Mouse (Mus musculus) cortical plate, adult 2 months (tissue): Measurements from ENCODE around the gene Map2k4. TPM values are rescaled to one million over a fixed set of nuclear protein-coding genes. Genes with fewer than 3 reads are reported as not detected.

Source experiments
- H3K27ac ChIP-seq: fragments of 200-500 bp; 2 replicates; pipeline ENCODE4 v1.5.1; 2012; ENCODE audit warnings: low read length, control low read depth, inconsistent platforms; ENCODE audit not compliant: insufficient read depth
- H3K4me1 ChIP-seq: fragments of 200-500 bp; 2 replicates; pipeline ENCODE4 v1.6.1; 2011; ENCODE audit warnings: low read length; ENCODE audit not compliant: control insufficient read depth, insufficient read depth
- H3K4me3 ChIP-seq: fragments of 200-500 bp; 2 replicates; pipeline ENCODE4 v1.5.1; 2011; ENCODE audit warnings: mild to moderate bottlenecking, low read length, control low read depth; ENCODE audit not compliant: insufficient read depth
- CTCF ChIP-seq: fragments of 200-500 bp; IDR thresholded peaks from 2 replicates; pipeline ENCODE4 v1.5.1; 2011; ENCODE audit warnings: mild to moderate bottlenecking, control low read depth, low read length; ENCODE audit not compliant: insufficient read depth; ENCODE audit errors: extremely low read depth
- POLR2A ChIP-seq: fragments of 200-500 bp; IDR thresholded peaks from 2 replicates; pipeline ENCODE4 v1.6.1; 2011; ENCODE audit warnings: mild to moderate bottlenecking, low read length, control low read depth; ENCODE audit not compliant: insufficient read depth; ENCODE audit errors: extremely low read depth
- polyA plus RNA-seq: library from polyadenylated mRNA; depleted of rRNA; stranded (reverse); fragments of >200 nt; gene quantifications from 2 replicates; pipeline ENCODE4 v1.2.3, GENCODE M21; 2012

The Map2k4 gene
- polyA plus RNA-seq, 1 experiment, result 130 TPM

DNA sequence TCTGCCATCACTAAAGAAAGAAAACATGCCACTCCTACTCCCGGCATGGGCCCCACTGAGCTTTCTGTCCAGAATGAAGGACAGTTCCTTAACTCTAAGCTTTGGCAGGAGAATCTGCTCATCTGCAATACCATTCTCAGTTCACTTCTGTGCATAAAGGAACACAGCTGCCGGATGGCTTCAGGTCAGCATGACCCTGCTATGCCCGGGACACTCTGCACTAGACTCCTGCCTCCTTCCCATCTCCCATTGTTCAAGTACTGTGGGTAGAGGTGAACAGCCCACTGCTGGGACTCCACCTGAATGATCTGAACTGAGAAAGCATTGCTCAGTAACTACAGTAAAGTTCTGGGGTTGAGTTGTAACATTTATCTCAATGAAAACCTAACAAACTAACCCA is 66.5 kb downstream of the Map2k4 start:
- no peak for TF ChIP-seq POLR2A
- no peak for TF ChIP-seq CTCF
- H3K4me3 ChIP-seq, result no peak overlapping the region

DNA sequence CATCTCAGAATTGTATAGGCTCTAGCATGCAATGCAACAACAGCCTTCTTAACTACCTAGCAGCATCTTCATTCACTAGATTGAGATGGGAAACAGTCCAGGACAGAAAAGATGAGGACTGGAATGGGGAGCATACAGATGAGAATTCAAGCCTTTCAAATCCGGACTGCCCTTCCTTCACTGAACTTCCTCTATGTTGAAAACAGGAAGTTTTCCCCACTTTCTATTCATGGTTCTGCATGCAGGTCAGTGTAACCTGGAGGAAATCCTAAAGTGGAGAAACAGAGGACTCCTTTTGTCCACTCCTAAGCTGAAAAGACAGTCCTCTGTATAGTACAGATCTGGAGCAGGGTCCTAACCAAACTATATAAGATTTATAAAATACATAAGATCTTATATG is 68.1 kb downstream of the Map2k4 start:
- TF ChIP-seq CTCF (no peak), POLR2A (no peak)
- H3K27ac ChIP-seq, result no peak overlapping the region
- peaks cover 4% of the 10 kb centered on the region; the same call in 1 of the 2 replicates for H3K4me1 ChIP-seq

More for the DNA sequence above, 66.5 kb downstream of the Map2k4 start:
- H3K27ac ChIP-seq, result no peak overlapping the region
- H3K4me1 ChIP-seq, result peaks cover 4% of the 10 kb centered on the region; the same call in 1 of the 2 replicates

DNA sequence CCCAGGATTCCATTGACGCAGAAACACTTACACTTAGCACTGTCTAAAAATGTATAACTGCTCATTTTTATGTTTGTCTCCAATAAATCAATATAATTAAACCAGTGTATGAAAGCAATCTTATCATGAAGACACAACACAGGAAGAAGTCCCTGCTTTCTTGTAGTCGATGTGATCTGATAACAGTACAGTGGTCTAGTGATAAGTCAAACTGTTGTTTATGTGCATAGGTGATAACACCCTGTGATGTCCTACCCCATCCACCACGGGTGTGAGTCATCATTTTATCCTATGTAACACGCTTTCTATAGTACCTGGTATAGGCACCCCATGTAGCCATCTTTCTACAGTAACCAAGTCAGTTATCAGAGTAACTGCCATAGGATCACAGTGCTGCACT is 74.3 kb downstream of the Map2k4 start:
- Histone ChIP-seq H3K4me3 (no peak overlapping the region), H3K4me1 (peaks cover 3% of the 10 kb centered on the region; the same call in 1 of the 2 replicates), H3K27ac (no peak overlapping the region)
- TF ChIP-seq CTCF, result no peak
- no peak for TF ChIP-seq POLR2A

More for the DNA sequence above, 68.1 kb downstream of the Map2k4 start:
- no peak overlapping the region for H3K4me3 ChIP-seq

DNA sequence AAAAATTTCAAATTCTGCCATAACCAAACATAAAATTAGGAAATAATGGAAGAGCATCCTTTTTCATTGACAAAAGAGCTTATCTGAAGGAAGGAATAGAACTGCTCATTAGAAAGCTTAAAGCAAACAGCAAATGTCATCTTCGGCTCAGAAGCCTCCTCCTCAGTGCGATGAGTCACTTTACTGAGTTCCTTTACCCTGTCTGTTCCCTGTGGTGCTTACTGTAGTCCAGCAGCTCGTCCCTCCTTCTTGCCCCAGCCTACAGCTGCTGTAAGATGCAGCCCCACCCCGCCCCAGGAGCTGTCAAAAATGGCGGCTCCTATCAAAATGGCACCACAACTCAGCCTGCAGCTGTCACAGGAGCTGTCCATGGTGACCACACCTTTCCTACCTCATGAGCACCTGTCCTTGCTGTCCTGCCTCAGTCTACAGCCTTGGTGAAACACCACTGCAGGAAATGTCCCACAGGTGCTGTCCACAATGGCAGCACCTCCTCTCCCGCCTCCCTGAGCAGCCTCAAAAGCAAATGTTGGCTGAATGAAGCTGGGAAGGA is 75.3 kb downstream of the Map2k4 start:
- Histone ChIP-seq H3K4me3 (no peak overlapping the region), H3K4me1 (no peaks in the 10 kb centered on the region), H3K27ac (peak overlapping the region; percentile 21; the same call in 1 of the 2 replicates)
- no peak for TF ChIP-seq CTCF
- TF ChIP-seq POLR2A, result no peak

DNA sequence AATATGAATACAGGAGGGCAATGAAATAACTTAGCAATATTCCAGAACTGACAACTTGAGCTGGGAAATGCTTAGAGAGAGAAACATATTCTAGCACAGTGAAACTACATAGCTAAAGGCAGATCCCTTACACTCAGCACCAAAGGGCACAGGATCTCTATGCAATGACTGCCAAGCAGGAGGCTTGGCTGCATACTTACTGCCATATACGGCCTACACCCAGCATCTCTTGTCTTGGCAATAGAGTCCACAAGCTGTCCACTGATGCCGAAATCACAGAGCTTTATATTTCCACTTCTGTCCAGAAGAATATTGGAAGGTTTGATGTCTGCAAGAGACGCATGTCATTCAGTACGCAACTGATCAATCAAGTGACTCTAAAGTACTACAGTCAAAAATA is 81.3 kb downstream of the Map2k4 start:
- Histone ChIP-seq H3K27ac (no peak overlapping the region), H3K4me1 (no peaks in the 10 kb centered on the region)

DNA sequence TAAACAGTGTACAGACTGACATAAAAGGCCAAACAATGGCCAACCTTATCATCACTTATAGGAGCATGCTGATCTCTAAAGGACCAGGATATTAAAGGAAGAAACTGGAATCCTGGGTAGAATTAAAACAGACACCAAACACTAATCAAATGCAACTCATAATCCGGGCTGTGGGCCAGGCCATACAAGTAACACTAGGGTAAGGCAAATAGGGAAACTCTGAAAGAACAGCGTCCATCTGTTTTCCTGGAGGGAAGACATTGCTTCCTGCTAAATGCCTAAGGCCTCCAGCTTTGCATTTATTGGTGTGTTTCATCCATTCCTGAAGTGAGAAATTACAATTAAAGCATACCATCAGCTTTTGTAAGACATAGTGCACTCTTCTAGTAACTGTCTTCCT is 81.9 kb downstream of the Map2k4 start:
- no peak for TF ChIP-seq CTCF
- no peak for TF ChIP-seq POLR2A
- Histone ChIP-seq H3K27ac (no peak overlapping the region), H3K4me1 (no peaks in the 10 kb centered on the region), H3K4me3 (no peak overlapping the region)

More for the DNA sequence above, 81.3 kb downstream of the Map2k4 start:
- no peak for TF ChIP-seq POLR2A
- TF ChIP-seq CTCF, result no peak
- no peak overlapping the region for H3K4me3 ChIP-seq

DNA sequence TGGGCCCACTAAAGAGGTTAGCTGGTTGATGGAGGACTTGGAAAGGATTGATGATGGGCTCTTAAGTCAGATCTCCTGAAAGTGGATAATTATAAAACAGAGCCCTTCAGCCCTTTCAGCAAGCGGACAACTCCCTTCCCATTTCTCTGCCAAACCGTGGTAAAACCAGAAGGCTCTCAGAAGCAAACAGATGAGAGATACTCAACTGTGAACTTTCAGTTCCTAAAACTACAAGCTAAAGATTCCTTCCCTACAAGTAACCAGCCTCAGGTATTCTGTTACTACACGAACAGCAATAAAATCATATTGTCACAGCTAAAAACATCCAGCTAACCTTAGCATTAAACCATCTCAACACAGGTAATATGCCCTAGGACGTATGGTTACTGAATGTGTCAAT is 83.2 kb downstream of the Map2k4 start:
- no peaks in the 10 kb centered on the region for H3K4me1 ChIP-seq
- TF ChIP-seq POLR2A (no peak), CTCF (no peak)
- no peak overlapping the region for H3K4me3 ChIP-seq
- H3K27ac ChIP-seq, result no peak overlapping the region

DNA sequence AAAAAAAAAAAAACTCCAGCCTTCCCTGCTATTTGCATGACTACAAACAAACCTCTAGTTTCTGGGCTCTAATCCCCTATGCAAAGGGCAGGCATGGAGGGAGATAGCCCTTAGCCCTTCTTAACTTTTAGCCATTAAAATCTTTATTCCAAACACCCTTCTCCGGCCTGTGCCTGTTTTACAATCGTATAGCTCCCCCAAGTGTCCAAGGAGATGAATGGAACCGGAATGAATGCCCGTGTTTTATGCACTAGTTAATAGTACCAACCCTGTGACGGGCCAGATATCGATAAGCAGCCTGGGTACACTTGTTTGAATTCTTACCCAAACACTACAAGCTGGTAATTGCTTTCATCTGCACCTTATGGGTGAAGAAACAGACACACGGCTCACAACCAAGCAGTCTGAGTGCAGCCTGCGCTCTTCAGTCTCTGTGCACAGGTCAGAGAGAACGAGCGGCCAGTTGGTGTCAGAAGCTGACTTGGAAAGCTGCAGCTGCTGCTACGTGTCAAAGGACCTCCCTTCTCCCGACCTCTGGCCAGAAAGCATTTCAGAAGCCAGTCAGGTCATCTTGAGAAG is 109.2 kb downstream of the Map2k4 start:
- TF ChIP-seq POLR2A, result no peak
- TF ChIP-seq CTCF, result peak; percentile 67

DNA sequence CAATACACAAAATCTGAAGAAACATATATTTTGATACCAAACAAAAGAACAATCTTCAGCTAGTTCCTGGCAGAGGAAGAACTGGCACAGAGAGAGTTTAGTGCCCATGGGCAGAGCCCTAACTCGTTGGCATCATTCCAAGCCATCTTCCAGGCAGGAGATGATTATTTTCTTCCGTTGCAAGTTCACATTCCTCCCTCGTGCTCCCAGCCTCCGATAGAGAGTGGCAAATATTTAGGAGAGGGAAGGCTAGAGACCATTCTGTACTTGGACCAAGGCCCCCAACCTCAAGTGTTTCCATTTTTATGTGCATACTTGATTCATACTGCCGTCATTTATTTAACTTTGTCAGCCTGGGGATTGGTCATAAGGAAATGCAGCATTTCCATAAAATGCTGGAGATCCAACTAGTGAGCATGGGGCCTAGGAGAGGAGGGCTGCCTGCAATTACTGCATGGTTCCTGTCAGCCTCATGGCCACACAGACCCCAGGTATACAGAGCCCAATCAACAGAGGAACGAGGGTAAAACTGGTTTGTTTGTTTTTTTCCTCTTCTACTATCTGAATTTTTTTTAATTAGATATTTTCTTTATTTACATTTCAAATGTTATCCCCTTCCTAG is 120.6 kb downstream of the Map2k4 start:
- Histone ChIP-seq H3K27ac (no peak overlapping the region), H3K4me1 (no peaks in the 10 kb centered on the region), H3K4me3 (no peak overlapping the region)
- TF ChIP-seq CTCF (no peak), POLR2A (no peak)

More for the DNA sequence above, 109.2 kb downstream of the Map2k4 start:
- Histone ChIP-seq H3K4me3 (no peak overlapping the region), H3K27ac (no peak overlapping the region), H3K4me1 (peaks cover 1% of the 10 kb centered on the region; the same call in 1 of the 2 replicates)

DNA sequence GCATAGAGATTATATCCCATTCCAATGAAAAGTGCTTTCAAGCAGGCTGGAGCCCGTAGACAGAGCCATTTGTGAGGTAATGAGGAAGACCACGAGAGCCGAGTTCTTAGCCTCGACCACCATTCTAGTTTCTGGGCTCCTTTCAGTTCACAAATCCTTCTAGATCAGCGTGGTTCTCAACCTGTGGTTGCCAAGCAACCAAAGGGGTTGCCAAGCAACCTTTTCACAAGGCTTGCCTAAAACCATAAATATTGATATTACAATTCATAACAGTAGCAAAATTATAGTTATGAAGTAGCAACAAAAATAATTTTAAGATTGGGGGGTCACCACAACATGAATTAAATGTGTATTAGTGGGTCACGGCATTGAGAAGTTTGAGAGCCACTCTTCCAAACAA is 123.2 kb downstream of the Map2k4 start:
- Histone ChIP-seq H3K4me1 (no peaks in the 10 kb centered on the region), H3K27ac (no peak overlapping the region)

More for the DNA sequence above, 123.2 kb downstream of the Map2k4 start:
- H3K4me3 ChIP-seq, result no peak overlapping the region
- no peak for TF ChIP-seq POLR2A
- TF ChIP-seq CTCF, result no peak
